Mouse (Mus musculus) MEL (cell line): ENCODE measurements around the gene Snd1.

ENCODE experiments used
- CTCF ChIP-seq, 3 experiments: IDR thresholded peaks in 2 of 3; conservative IDR thresholded peaks in 1 of 3; 2 replicates each; pipeline ENCODE4 v1.5.1; 2011 to 2012; ENCODE audit warnings: low read length in 3 of 3, low read depth in 2 of 3, mild to moderate bottlenecking in 2 of 3, improper control_type of control experiment in 1 of 3, inconsistent platforms in 1 of 3, mixed read lengths in 1 of 3, moderate library complexity in 1 of 3; ENCODE audit not compliant: control insufficient read depth in 1 of 3, insufficient read depth in 1 of 3, poor library complexity in 1 of 3, severe bottlenecking in 1 of 3
- MAFK ChIP-seq: IDR thresholded peaks from 2 replicates; pipeline ENCODE4 v1.6.1; 2011; ENCODE audit warnings: low read depth, mild to moderate bottlenecking, low read length, improper control_type of control experiment, borderline replicate concordance

DNA sequence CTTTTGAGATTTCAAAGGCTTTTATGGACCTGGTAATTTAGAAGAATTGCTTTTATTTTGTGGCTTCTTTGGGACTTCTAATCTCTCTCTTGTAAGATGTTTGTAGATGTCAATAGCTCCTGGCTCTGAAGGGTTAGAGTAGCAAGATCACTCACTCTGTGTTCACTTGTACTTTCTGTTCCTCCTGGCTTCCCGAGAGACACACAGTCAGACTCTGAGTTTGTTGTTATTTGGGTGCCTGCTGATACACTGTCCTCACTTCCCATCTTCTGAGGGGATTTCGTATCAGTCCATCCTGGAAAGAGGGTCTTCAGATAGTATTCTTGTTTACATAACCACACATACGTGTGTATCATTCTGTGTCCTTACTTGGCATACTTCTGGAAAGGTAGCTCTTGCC is 148.0 kb downstream of the Snd1 start:
- no peak for TF ChIP-seq CTCF (IDR thresholded peaks at IDR 0.05 in 2 of 3, conservative IDR thresholded peaks at IDR 0.05 in 1 of 3; ENCODE audit: control insufficient read depth in 1 of 3, insufficient read depth in 1 of 3, low read depth in 2 of 3, low read length in 3 of 3, poor library complexity in 1 of 3, severe bottlenecking in 1 of 3)
- no peak for TF ChIP-seq MAFK
